Mouse (Mus musculus) natural killer cell, adult 2 months (primary cell): Measurements from ENCODE around the gene Gm14322.
"Not testable (repeated sequence)": the region's sequence is repeated elsewhere in the genome, so short reads cannot be mapped to it uniquely, and the experiment has no call there.

Source experiments
- DNase-seq, 2 experiments: peaks; one replicate each; pipeline ENCODE4 v3.0.0; 2022; ENCODE audit warnings: low spot score in 2 of 2

Gene Gm14322

DNA sequence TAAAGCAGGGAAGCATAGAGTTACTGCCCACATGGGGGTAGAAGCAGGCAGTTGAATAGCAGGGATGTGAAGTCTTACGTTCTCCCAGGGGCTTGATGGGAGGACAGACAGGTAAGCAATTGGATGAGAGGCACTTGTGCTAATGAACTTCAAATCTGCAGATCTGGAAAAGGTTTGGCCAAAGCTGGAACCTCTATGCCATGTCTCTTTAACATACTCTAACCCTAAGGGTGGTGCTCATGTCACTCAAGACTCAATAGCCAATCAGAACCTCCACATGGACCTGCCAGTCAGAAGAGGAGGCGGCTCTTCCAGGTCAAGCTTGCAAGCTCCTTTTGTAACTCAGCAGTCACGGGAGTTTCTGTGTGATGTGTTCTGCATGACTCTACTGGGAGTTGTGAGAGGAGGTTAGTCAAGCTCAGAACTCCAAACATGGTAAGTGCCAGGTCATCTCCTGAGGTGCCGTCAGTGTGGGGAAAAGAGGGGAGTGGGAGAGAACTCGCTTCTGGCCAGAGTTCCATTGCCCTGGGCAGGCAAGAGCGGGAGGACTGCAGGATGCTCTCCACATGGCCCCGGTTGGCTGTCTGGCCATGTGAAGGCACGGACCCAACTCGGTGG, at the start of gene Gm14322:
Gm14322 (plus strand) TSS at position 348 of the 618 bp plus-strand sequence.
- not testable (repeated sequence) for DNase-seq

DNA sequence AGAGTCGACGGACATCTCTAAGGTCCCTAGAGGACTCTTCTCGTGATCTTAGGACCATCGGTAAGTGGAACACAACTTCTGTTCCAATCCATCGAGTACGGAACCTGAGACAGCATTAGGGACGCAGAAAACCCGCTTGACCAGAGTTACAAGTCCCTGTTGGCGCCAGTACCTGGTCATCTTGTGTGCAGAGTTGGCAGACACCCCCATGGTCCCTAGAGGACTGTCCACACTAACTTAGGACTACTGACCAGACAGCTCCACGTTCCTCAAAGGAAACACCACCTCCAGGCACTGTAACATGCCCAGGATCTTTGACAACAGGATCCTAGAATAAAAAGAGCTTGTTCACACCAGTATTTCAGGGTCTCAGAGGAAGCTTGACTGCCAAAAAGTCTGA, 17.6 kb upstream of the Gm14322 start:
- DNase-seq: not testable (repeated sequence)

GRCm38 (mm10) chr2:177787351-177787750, 28.3 kb downstream of the Gm14322 start:
- DNase-seq: not testable (repeated sequence)

- not testable (repeated sequence) for DNase-seq
Measured at GRCm38 (mm10) chr2:177806170-177806569, 47.1 kb downstream of the Gm14322 start.
